Mouse (Mus musculus): ENCODE data around the gene Tmem266. TPM values are rescaled to one million over a fixed set of nuclear protein-coding genes. Genes with fewer than 3 reads are reported as not detected.

The Tmem266 gene
- polyA plus RNA-seq, 1 experiment from 2014 or later, result 0.51 TPM

GRCm38 (mm10) chr9:55404976-55405702 is 78.4 kb downstream of the Tmem266 start:
- no peak overlapping the region for H3K4me2 ChIP-seq (replicated peaks; ENCODE audit: low read depth)
- no peak overlapping the region for H3K4me3 ChIP-seq (ENCODE audit: low read depth, low read length)
- no peaks in the 10 kb centered on the region for H3K36me3 ChIP-seq (ENCODE audit: control insufficient read depth, insufficient read depth, low read length)
- H3K27ac ChIP-seq (replicated peaks), result no peak overlapping the region
- 62% methylated on average over 6 of the region's 6 CpGs for WGBS
- H3K4me1 ChIP-seq (replicated peaks; ENCODE audit: control insufficient read depth, insufficient read depth), result no peaks in the 10 kb centered on the region
- H3K9ac ChIP-seq (ENCODE audit: low read length), result no peak overlapping the region
- ATAC-seq (ENCODE audit: low FRiP score, low TSS enrichment), result no peak
- H3K27me3 ChIP-seq (ENCODE audit: control insufficient read depth, insufficient read depth, low read length), result no peaks in the 10 kb centered on the region
- DNase-seq (ENCODE audit: low spot score), result no peak
- H3K9me3 ChIP-seq (ENCODE audit: control insufficient read depth, low read length), result no peaks in the 10 kb centered on the region
- TF ChIP-seq EP300 (optimal IDR thresholded peaks at IDR 0.05), result no peak
- no peak for TF ChIP-seq CTCF (IDR thresholded peaks at IDR 0.05; ENCODE audit: low read depth)

GRCm38 (mm10) chr9:55406773-55407172 is 80.1 kb downstream of the Tmem266 start:
- 64% methylated on average over 2 of the region's 2 CpGs for WGBS
- Histone ChIP-seq H3K9ac (ENCODE audit: low read length) (no peak overlapping the region), H3K36me3 (ENCODE audit: control insufficient read depth, insufficient read depth, low read length) (no peaks in the 10 kb centered on the region), H3K4me3 (ENCODE audit: low read depth, low read length) (no peak overlapping the region), H3K4me1 (replicated peaks; ENCODE audit: control insufficient read depth, insufficient read depth) (no peaks in the 10 kb centered on the region), H3K9me3 (ENCODE audit: control insufficient read depth, low read length) (no peaks in the 10 kb centered on the region), H3K4me2 (replicated peaks; ENCODE audit: low read depth) (no peak overlapping the region), H3K27me3 (ENCODE audit: control insufficient read depth, insufficient read depth, low read length) (no peaks in the 10 kb centered on the region), H3K27ac (replicated peaks) (no peak overlapping the region)
- ATAC-seq (ENCODE audit: low FRiP score, low TSS enrichment), result no peak
- DNase-seq (ENCODE audit: low spot score), result no peak
- TF ChIP-seq CTCF (IDR thresholded peaks at IDR 0.05; ENCODE audit: low read depth), result no peak
- no peak for TF ChIP-seq EP300 (optimal IDR thresholded peaks at IDR 0.05)

- no peaks in the 10 kb centered on the region for H3K9me3 ChIP-seq (ENCODE audit: control insufficient read depth, low read length)
- H3K9ac ChIP-seq (ENCODE audit: low read length), result no peak overlapping the region
- DNase-seq (ENCODE audit: low spot score) (no peak), ATAC-seq (ENCODE audit: low FRiP score, low TSS enrichment) (no peak)
- no peaks in the 10 kb centered on the region for H3K36me3 ChIP-seq (ENCODE audit: control insufficient read depth, insufficient read depth, low read length)
- 40% methylated on average over 4 of the region's 4 CpGs for WGBS
- no peak for TF ChIP-seq CTCF (IDR thresholded peaks at IDR 0.05; ENCODE audit: low read depth)
- no peak for TF ChIP-seq EP300 (optimal IDR thresholded peaks at IDR 0.05)
- no peak overlapping the region for H3K4me3 ChIP-seq (ENCODE audit: low read depth, low read length)
- H3K4me1 ChIP-seq (replicated peaks; ENCODE audit: control insufficient read depth, insufficient read depth), result no peaks in the 10 kb centered on the region
- H3K27ac ChIP-seq (replicated peaks), result no peak overlapping the region
- H3K27me3 ChIP-seq (ENCODE audit: control insufficient read depth, insufficient read depth, low read length), result no peaks in the 10 kb centered on the region
- no peak overlapping the region for H3K4me2 ChIP-seq (replicated peaks; ENCODE audit: low read depth)
These were observed 82.1 kb downstream of the Tmem266 start for GRCm38 (mm10) chr9:55408851-55409250.

GRCm38 (mm10) chr9:55409833-55410232 is 83.1 kb downstream of the Tmem266 start:
- no peak overlapping the region for H3K4me2 ChIP-seq (replicated peaks; ENCODE audit: low read depth)
- H3K9ac ChIP-seq (ENCODE audit: low read length), result no peak overlapping the region
- ATAC-seq (ENCODE audit: low FRiP score, low TSS enrichment), result no peak
- H3K4me3 ChIP-seq (ENCODE audit: low read depth, low read length), result no peak overlapping the region
- H3K4me1 ChIP-seq (replicated peaks; ENCODE audit: control insufficient read depth, insufficient read depth), result no peaks in the 10 kb centered on the region
- no peak overlapping the region for H3K27ac ChIP-seq (replicated peaks)
- TF ChIP-seq CTCF (IDR thresholded peaks at IDR 0.05; ENCODE audit: low read depth) (peak; percentile 59), EP300 (optimal IDR thresholded peaks at IDR 0.05) (no peak)
- H3K27me3 ChIP-seq (ENCODE audit: control insufficient read depth, insufficient read depth, low read length), result no peaks in the 10 kb centered on the region
- DNase-seq (ENCODE audit: low spot score), result no peak
- 44% methylated on average over 3 of the region's 3 CpGs for WGBS
- no peaks in the 10 kb centered on the region for H3K36me3 ChIP-seq (ENCODE audit: control insufficient read depth, insufficient read depth, low read length)
- no peaks in the 10 kb centered on the region for H3K9me3 ChIP-seq (ENCODE audit: control insufficient read depth, low read length)

- no peak overlapping the region for H3K4me2 ChIP-seq (replicated peaks; ENCODE audit: low read depth)
- WGBS, result 29% methylated on average over 6 of the region's 6 CpGs
- peak; percentile 16; the same call in 1 of the 2 replicates for TF ChIP-seq CTCF (IDR thresholded peaks at IDR 0.05; ENCODE audit: low read depth)
- TF ChIP-seq EP300 (optimal IDR thresholded peaks at IDR 0.05), result no peak
- ATAC-seq (ENCODE audit: low FRiP score, low TSS enrichment) (peak; percentile 51), DNase-seq (ENCODE audit: low spot score) (peak; percentile 54)
- H3K36me3 ChIP-seq (ENCODE audit: control insufficient read depth, insufficient read depth, low read length), result no peaks in the 10 kb centered on the region
- H3K4me1 ChIP-seq (replicated peaks; ENCODE audit: control insufficient read depth, insufficient read depth), result no peaks in the 10 kb centered on the region
- no peak overlapping the region for H3K4me3 ChIP-seq (ENCODE audit: low read depth, low read length)
- no peak overlapping the region for H3K27ac ChIP-seq (replicated peaks)
- H3K27me3 ChIP-seq (ENCODE audit: control insufficient read depth, insufficient read depth, low read length), result no peaks in the 10 kb centered on the region
- no peaks in the 10 kb centered on the region for H3K9me3 ChIP-seq (ENCODE audit: control insufficient read depth, low read length)
- no peak overlapping the region for H3K9ac ChIP-seq (ENCODE audit: low read length)
These were observed 83.7 kb downstream of the Tmem266 start for GRCm38 (mm10) chr9:55410430-55410829.

GRCm38 (mm10) chr9:55411154-55411553 is 84.4 kb downstream of the Tmem266 start:
- DNase-seq (ENCODE audit: low spot score) (peak; percentile 26), ATAC-seq (ENCODE audit: low FRiP score, low TSS enrichment) (peak; percentile 45; the same call in 1 of the 2 replicates)
- H3K27ac ChIP-seq (replicated peaks), result no peak overlapping the region
- H3K36me3 ChIP-seq (ENCODE audit: control insufficient read depth, insufficient read depth, low read length), result no peaks in the 10 kb centered on the region
- no peaks in the 10 kb centered on the region for H3K9me3 ChIP-seq (ENCODE audit: control insufficient read depth, low read length)
- no peak overlapping the region for H3K4me3 ChIP-seq (ENCODE audit: low read depth, low read length)
- no peaks in the 10 kb centered on the region for H3K4me1 ChIP-seq (replicated peaks; ENCODE audit: control insufficient read depth, insufficient read depth)
- H3K27me3 ChIP-seq (ENCODE audit: control insufficient read depth, insufficient read depth, low read length), result no peaks in the 10 kb centered on the region
- no peak for TF ChIP-seq CTCF (IDR thresholded peaks at IDR 0.05; ENCODE audit: low read depth)
- no peak for TF ChIP-seq EP300 (optimal IDR thresholded peaks at IDR 0.05)
- 31% methylated on average over 6 of the region's 6 CpGs for WGBS
- H3K9ac ChIP-seq (ENCODE audit: low read length), result no peak overlapping the region
- H3K4me2 ChIP-seq (replicated peaks; ENCODE audit: low read depth), result no peak overlapping the region
